Mouse (Mus musculus): ENCODE measurements at regions not wholly inside any gene's neighbourhood (a gene's known extent, or its start where the extent isn't known, plus 50 kb on each side); places are given as distances from the start of the nearest gene placed in this dataset.

DNA sequence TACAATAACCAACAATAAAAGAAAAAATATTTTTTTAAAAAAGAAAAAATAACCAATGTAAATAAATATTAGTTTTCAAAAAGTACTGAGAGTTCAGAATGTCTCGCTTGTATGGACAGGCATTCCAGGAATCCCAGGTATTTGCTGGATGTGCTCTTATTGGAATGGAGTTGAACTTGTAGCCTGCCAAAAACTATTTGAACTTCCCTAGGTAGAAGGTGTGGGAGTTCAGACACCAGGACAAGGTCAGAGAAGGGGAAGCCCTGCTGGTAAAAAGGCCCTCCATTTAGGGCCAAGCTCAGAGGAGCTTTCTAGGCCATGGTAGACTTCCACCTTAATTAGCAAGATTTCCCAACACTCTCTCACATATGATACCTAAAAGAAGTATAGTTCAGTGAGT is 270.3 kb downstream of the Actr3 start:
- Histone ChIP-seq H3K27ac (ENCODE audit: insufficient read depth, low read length) (no peak overlapping the region), H3K4me3 (ENCODE audit: insufficient read depth, low read length) (no peak overlapping the region), H3K4me1 (ENCODE audit: control insufficient read depth, insufficient read depth, low read length) (no peaks in the 10 kb centered on the region)
- TF ChIP-seq CTCF (IDR thresholded peaks at IDR 0.05; ENCODE audit: extremely low read depth, insufficient read depth, low read length), result no peak
- TF ChIP-seq POLR2A (IDR thresholded peaks at IDR 0.05; ENCODE audit: extremely low read depth, insufficient read depth, low read length), result no peak

DNA sequence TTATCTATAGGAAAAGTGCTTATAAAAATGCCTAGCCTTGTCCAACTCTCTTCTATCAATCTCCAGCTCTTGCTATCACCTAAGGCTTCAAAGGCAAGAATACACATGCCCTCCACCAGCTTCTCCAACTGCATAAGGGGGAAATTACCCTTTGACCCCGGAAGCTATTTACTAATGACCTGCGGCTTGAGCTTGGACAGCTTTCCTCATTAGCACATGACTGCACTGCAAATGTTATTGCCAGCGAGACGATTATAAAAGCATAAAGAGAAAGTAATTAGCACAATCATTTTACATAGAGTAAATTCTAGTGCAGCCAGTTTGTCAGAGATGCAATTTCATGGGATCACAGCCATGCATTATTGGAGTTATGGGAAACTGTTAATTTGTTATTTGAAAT is 277.0 kb downstream of the Actr3 start:
- Histone ChIP-seq H3K4me1 (ENCODE audit: control insufficient read depth, insufficient read depth, low read length) (no peaks in the 10 kb centered on the region), H3K4me3 (ENCODE audit: insufficient read depth, low read length) (no peak overlapping the region), H3K27ac (ENCODE audit: insufficient read depth, low read length) (no peak overlapping the region)
- TF ChIP-seq CTCF (IDR thresholded peaks at IDR 0.05; ENCODE audit: extremely low read depth, insufficient read depth, low read length) (no peak), POLR2A (IDR thresholded peaks at IDR 0.05; ENCODE audit: extremely low read depth, insufficient read depth, low read length) (no peak)

DNA sequence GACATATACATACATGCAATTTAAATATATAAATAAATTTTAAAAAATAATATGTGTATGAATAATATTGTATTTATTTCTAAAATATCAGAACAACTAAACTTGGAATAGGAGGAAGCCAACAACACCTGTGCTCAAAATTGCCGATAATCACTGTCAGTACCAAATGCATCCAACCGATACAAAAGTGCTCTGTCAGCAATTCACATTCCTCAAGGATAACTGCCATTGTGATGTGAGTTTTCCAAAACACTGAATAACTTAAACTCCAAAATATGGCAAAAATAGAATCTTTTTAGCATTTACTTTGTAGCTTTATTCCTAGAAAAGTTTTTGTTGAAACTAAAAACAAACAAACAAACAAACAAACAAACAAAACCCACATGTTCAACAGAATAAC is 279.4 kb downstream of the Actr3 start:
- no peak for TF ChIP-seq CTCF (IDR thresholded peaks at IDR 0.05; ENCODE audit: extremely low read depth, insufficient read depth, low read length)
- no peak for TF ChIP-seq POLR2A (IDR thresholded peaks at IDR 0.05; ENCODE audit: extremely low read depth, insufficient read depth, low read length)

DNA sequence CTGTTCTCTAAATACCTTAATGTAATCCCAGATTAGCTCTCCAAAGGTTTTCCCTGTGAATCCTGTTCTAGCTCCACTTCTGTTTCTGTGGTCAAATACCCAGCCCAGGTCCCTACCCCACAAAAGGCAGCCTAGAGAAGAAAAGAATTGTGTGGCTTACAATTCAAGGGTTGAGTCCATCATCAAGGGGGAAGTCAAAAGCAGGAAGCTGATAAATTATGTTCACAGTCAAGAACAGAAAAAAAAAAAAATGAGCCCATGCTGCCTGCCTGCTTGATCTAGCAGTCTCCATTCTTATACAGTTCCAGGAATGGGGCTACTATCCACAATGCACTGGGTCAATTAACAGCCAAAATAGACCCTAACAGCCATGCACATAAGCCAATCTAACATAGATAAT is 285.7 kb downstream of the Actr3 start:
- Histone ChIP-seq H3K4me1 (ENCODE audit: control insufficient read depth, insufficient read depth, low read length) (no peaks in the 10 kb centered on the region), H3K4me3 (ENCODE audit: insufficient read depth, low read length) (no peak overlapping the region), H3K27ac (ENCODE audit: insufficient read depth, low read length) (no peak overlapping the region)
- no peak for TF ChIP-seq CTCF (IDR thresholded peaks at IDR 0.05; ENCODE audit: extremely low read depth, insufficient read depth, low read length)
- TF ChIP-seq POLR2A (IDR thresholded peaks at IDR 0.05; ENCODE audit: extremely low read depth, insufficient read depth, low read length), result no peak

More for the DNA sequence above, 279.4 kb downstream of the Actr3 start:
- no peak overlapping the region for H3K27ac ChIP-seq (ENCODE audit: insufficient read depth, low read length)
- no peaks in the 10 kb centered on the region for H3K4me1 ChIP-seq (ENCODE audit: control insufficient read depth, insufficient read depth, low read length)
- H3K4me3 ChIP-seq (ENCODE audit: insufficient read depth, low read length), result no peak overlapping the region

- Histone ChIP-seq H3K4me1 (ENCODE audit: control insufficient read depth, insufficient read depth, low read length) (no peaks in the 10 kb centered on the region), H3K4me3 (ENCODE audit: insufficient read depth, low read length) (no peak overlapping the region), H3K27ac (ENCODE audit: insufficient read depth, low read length) (no peak overlapping the region)
- no peak for TF ChIP-seq POLR2A (IDR thresholded peaks at IDR 0.05; ENCODE audit: extremely low read depth, insufficient read depth, low read length)
- no peak for TF ChIP-seq CTCF (IDR thresholded peaks at IDR 0.05; ENCODE audit: extremely low read depth, insufficient read depth, low read length)
Observed at GRCm38 (mm10) chr1:125123861-125124260, 311.7 kb downstream of the Actr3 start.

DNA sequence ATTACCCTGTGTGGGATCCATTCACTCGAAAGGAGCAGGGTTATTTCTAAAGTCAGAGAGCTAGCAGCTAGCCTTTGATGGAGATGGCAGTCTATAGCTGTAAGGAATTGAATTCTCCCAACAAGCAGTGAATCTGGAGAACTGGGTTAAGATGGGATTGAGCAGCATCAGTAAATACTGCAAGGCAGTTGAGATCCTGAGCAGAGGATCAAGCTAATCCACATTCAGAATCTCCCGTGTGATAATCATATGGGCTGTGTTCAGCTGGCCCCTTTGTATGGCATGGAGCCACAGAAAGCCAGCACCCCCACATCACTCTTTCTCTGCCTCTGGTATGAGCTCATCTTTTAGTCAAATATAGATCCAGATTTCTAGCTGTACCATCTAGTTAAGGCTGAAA is 334.9 kb downstream of the Actr3 start:
- Histone ChIP-seq H3K4me1 (ENCODE audit: control insufficient read depth, insufficient read depth, low read length) (no peaks in the 10 kb centered on the region), H3K27ac (ENCODE audit: insufficient read depth, low read length) (no peak overlapping the region), H3K4me3 (ENCODE audit: insufficient read depth, low read length) (no peak overlapping the region)
- no peak for TF ChIP-seq CTCF (IDR thresholded peaks at IDR 0.05; ENCODE audit: extremely low read depth, insufficient read depth, low read length)
- no peak for TF ChIP-seq POLR2A (IDR thresholded peaks at IDR 0.05; ENCODE audit: extremely low read depth, insufficient read depth, low read length)

- Histone ChIP-seq H3K27ac (ENCODE audit: insufficient read depth, low read length) (no peak overlapping the region), H3K4me3 (ENCODE audit: insufficient read depth, low read length) (no peak overlapping the region), H3K4me1 (ENCODE audit: control insufficient read depth, insufficient read depth, low read length) (no peaks in the 10 kb centered on the region)
- TF ChIP-seq CTCF (IDR thresholded peaks at IDR 0.05; ENCODE audit: extremely low read depth, insufficient read depth, low read length), result no peak
- no peak for TF ChIP-seq POLR2A (IDR thresholded peaks at IDR 0.05; ENCODE audit: extremely low read depth, insufficient read depth, low read length)
Observed at GRCm38 (mm10) chr1:125084906-125085305, 350.6 kb downstream of the Actr3 start.

DNA sequence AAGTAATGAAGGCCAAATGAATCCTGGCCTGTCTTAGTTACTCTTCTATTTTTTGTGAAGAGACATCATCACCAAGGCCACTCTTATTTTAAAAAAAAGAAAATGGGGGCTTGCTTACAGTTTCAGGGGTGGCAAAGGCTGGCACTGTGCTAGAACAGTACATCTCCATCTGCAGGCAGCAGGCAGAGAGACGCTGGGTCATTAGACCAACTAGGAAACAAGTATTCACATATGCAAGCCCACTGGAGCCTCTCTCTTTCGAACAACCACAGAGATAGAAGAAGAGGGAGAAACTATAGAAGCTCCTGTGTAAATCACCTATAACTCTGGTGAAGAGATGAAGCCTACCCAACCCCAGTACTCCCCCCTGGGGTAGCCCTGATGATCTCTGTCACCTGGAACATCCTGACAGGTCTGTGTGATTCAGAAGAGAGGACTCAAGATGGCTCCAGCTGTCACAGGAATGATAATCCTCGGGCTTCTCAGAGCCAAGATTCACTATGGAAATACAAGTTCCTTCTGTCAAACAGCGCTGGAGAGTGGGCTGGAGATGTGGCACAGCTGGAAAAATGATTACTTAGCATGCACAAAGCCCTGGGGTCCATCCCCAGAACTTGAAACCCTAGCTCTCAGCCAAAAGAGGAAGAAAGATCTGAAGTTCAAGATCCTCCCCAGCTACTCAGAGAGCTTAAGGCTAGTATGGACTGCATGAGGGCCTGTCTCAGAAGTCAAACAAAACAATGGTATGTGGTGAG is 395.8 kb downstream of the Actr3 start:
- TF ChIP-seq CTCF (IDR thresholded peaks at IDR 0.05; ENCODE audit: extremely low read depth, insufficient read depth, low read length) (no peak), POLR2A (IDR thresholded peaks at IDR 0.05; ENCODE audit: extremely low read depth, insufficient read depth, low read length) (no peak)
- Histone ChIP-seq H3K4me1 (ENCODE audit: control insufficient read depth, insufficient read depth, low read length) (no peaks in the 10 kb centered on the region), H3K27ac (ENCODE audit: insufficient read depth, low read length) (no peak overlapping the region)

DNA sequence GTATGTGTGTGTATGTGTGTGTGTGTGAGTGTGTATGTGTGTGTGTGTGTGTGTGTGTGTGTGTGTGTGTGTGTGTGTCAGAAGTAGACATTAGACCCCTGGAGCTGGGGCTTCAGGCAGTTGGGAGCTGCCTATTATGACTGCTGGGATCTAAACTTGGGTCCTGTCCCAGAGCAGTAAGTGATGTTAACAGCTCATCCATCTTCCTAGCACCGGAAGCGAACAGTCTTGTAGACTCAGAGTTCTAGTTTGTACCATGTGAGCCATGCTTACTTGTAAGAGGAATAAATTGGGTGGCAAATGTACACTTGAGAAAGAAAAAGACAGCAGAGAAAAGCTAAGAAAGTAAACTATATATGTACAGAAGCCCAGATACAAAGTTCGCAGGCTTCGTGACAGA is 422.2 kb downstream of the Actr3 start:
- no peak overlapping the region for H3K4me3 ChIP-seq (ENCODE audit: insufficient read depth, low read length)
- H3K4me1 ChIP-seq (ENCODE audit: control insufficient read depth, insufficient read depth, low read length), result no peaks in the 10 kb centered on the region
- no peak overlapping the region for H3K27ac ChIP-seq (ENCODE audit: insufficient read depth, low read length)
- TF ChIP-seq CTCF (IDR thresholded peaks at IDR 0.05; ENCODE audit: extremely low read depth, insufficient read depth, low read length), result no peak
- no peak for TF ChIP-seq POLR2A (IDR thresholded peaks at IDR 0.05; ENCODE audit: extremely low read depth, insufficient read depth, low read length)

More for the DNA sequence above, 395.8 kb downstream of the Actr3 start:
- no peak overlapping the region for H3K4me3 ChIP-seq (ENCODE audit: insufficient read depth, low read length)

DNA sequence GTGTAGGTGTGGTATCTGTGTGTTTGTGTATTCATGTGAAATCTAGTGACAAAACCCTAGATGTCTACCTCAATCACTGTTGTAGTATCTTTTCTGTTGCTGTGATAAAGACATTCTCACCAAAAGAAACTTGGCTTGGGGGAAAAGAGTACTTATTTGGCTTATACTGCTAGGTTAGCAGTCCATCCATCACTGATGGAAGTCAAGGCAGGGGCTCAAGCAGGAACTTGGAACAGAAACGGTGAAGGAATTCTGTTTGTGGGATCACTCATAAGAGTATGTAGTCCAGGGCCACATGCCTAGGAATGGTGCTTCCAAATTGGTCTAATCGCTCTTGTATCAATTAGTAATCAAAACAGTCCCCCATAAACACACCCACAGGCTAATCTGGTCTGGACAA is 423.6 kb downstream of the Actr3 start:
- no peak for TF ChIP-seq POLR2A (IDR thresholded peaks at IDR 0.05; ENCODE audit: extremely low read depth, insufficient read depth, low read length)
- no peak for TF ChIP-seq CTCF (IDR thresholded peaks at IDR 0.05; ENCODE audit: extremely low read depth, insufficient read depth, low read length)

More for the DNA sequence above, 423.6 kb downstream of the Actr3 start:
- H3K4me3 ChIP-seq (ENCODE audit: insufficient read depth, low read length), result no peak overlapping the region
- H3K4me1 ChIP-seq (ENCODE audit: control insufficient read depth, insufficient read depth, low read length), result no peaks in the 10 kb centered on the region
- H3K27ac ChIP-seq (ENCODE audit: insufficient read depth, low read length), result no peak overlapping the region
